Mouse (Mus musculus) lung, adult 2 months (tissue): Measurements from ENCODE around the gene Nepro. TPM values are rescaled to one million over a fixed set of nuclear protein-coding genes. Genes with fewer than 3 reads are reported as not detected.

Source experiments
- DNase-seq: peaks from one replicate; pipeline ENCODE4 v3.0.0; 2022
- H3K4me1 ChIP-seq: fragments of 200-500 bp; 2 replicates; pipeline ENCODE4 v1.6.1; 2011; ENCODE audit warnings: low read length; ENCODE audit not compliant: control insufficient read depth, insufficient read depth
- H3K4me3 ChIP-seq: fragments of 200-500 bp; replicated peaks from 2 replicates; pipeline ENCODE3; 2011; ENCODE audit warnings: low read depth, mild to moderate bottlenecking, control low read depth, low read length; ENCODE audit errors: extremely low read depth
- CTCF ChIP-seq: fragments of 200-500 bp; IDR thresholded peaks from 2 replicates; pipeline ENCODE4 v1.5.1; 2011; ENCODE audit warnings: mild to moderate bottlenecking, low read length, control low read depth; ENCODE audit not compliant: insufficient read depth
- POLR2A ChIP-seq: fragments of 200-500 bp; IDR thresholded peaks from 2 replicates; pipeline ENCODE4 v1.6.1; 2011; ENCODE audit warnings: low read depth, mild to moderate bottlenecking, control low read depth, low read length, borderline replicate concordance; ENCODE audit errors: extremely low read depth
- WGBS: fragments of 180-500 bp; shearing (Covaris S2); methylation state at CpG from one replicate; pipeline ENCODE4 v1.1.7; 2018; 5-methylcytosine and 5-hydroxymethylcytosine counted together
- polyA plus RNA-seq: library from polyadenylated mRNA; depleted of rRNA; stranded (reverse); fragments of >200 nt; gene quantifications from 2 replicates; pipeline ENCODE4 v1.2.3, GENCODE M21; 2012

Gene Nepro
- polyA plus RNA-seq, 1 experiment, result 3.1 TPM

GRCm38 (mm10) chr16:44725286-44726223, 1.5 kb downstream of the Nepro start:
- WGBS, result 30% methylated on average over 14 of the region's 14 CpGs
- Histone ChIP-seq H3K4me1 (peaks cover 9% of the 10 kb centered on the region), H3K4me3 (no peak overlapping the region)
- peak; percentile 89 for TF ChIP-seq CTCF
- no peak for TF ChIP-seq POLR2A
- peak; percentile 47 for DNase-seq

GRCm38 (mm10) chr16:44727525-44727924, 3.4 kb downstream of the Nepro start:
- H3K4me1 ChIP-seq, result peaks cover 9% of the 10 kb centered on the region
- no peak for TF ChIP-seq POLR2A
- no peak for TF ChIP-seq CTCF
- 94% methylated on average over 3 of the region's 3 CpGs for WGBS
- DNase-seq, result no peak
- no peak overlapping the region for H3K4me3 ChIP-seq

- DNase-seq, result no peak
- whole genome bisulfite sequencing, result 51% methylated on average over 3 of the region's 3 CpGs
- Histone ChIP-seq H3K4me3 (no peak overlapping the region), H3K4me1 (no peaks in the 10 kb centered on the region; the same call in 1 of the 2 replicates)
- TF ChIP-seq CTCF (no peak), POLR2A (no peak)
These were observed 10.0 kb downstream of the Nepro start for GRCm38 (mm10) chr16:44734059-44734458.

- no peak for DNase-seq
- Histone ChIP-seq H3K4me3 (no peak overlapping the region), H3K4me1 (no peaks in the 10 kb centered on the region; the same call in 1 of the 2 replicates)
- 92% methylated on average over 5 of the region's 5 CpGs for WGBS
- TF ChIP-seq CTCF (no peak), POLR2A (no peak)
These were observed 11.6 kb downstream of the Nepro start for GRCm38 (mm10) chr16:44735676-44736075.

GRCm38 (mm10) chr16:44736118-44736517, 12.0 kb downstream of the Nepro start:
- H3K4me1 ChIP-seq, result no peaks in the 10 kb centered on the region; the same call in 1 of the 2 replicates
- 69% methylated on average over 4 of the region's 4 CpGs for WGBS

GRCm38 (mm10) chr16:44742753-44743152, 18.7 kb downstream of the Nepro start:
- no peak for DNase-seq
- Histone ChIP-seq H3K4me3 (no peak overlapping the region), H3K4me1 (peaks cover 2% of the 10 kb centered on the region)
- TF ChIP-seq CTCF (no peak), POLR2A (no peak)
- WGBS, result 84% methylated on average over 1 of the region's 1 CpGs

More at GRCm38 (mm10) chr16:44736118-44736517, 12.0 kb downstream of the Nepro start:
- no peak overlapping the region for H3K4me3 ChIP-seq
- no peak for DNase-seq
- TF ChIP-seq CTCF (no peak), POLR2A (no peak)

- 5% methylated on average over 14 of the region's 14 CpGs for WGBS
- Histone ChIP-seq H3K4me3 (peak overlapping the region; percentile 97), H3K4me1 (peaks cover 2% of the 10 kb centered on the region)
- DNase-seq, result no peak
- TF ChIP-seq POLR2A (no peak), CTCF (no peak)
These were observed 21.4 kb downstream of the Nepro start for GRCm38 (mm10) chr16:44745471-44745865.

GRCm38 (mm10) chr16:44745866-44746562, 21.9 kb downstream of the Nepro start, which contains the start of gene Gtpbp8:
Gene Gtpbp8 (minus strand): TSS chr16:44746363.
- DNase-seq, result peak; percentile 84
- under 1% methylated on average over 47 of the region's 47 CpGs for WGBS
- Histone ChIP-seq H3K4me1 (peaks cover 2% of the 10 kb centered on the region), H3K4me3 (peak within 1 kb of the TSS; percentile 97)
- TF ChIP-seq POLR2A (peak; percentile 47; the same call in 1 of the 2 replicates), CTCF (no peak)

GRCm38 (mm10) chr16:44748007-44748406, 23.9 kb downstream of the Nepro start:
- 32% methylated on average over 3 of the region's 3 CpGs for WGBS
- Histone ChIP-seq H3K4me3 (no peak overlapping the region), H3K4me1 (peaks cover 2% of the 10 kb centered on the region)
- DNase-seq, result no peak
- TF ChIP-seq CTCF (no peak), POLR2A (no peak)

- whole genome bisulfite sequencing, result 52% methylated on average over 8 of the region's 8 CpGs
- no peak overlapping the region for H3K4me3 ChIP-seq
- DNase-seq, result no peak
These were observed 33.6 kb downstream of the Nepro start for GRCm38 (mm10) chr16:44757700-44758099.

More at GRCm38 (mm10) chr16:44757700-44758099, 33.6 kb downstream of the Nepro start:
- TF ChIP-seq POLR2A, result no peak
- TF ChIP-seq CTCF, result no peak
- H3K4me1 ChIP-seq, result no peaks in the 10 kb centered on the region
